Mouse (Mus musculus) thymus, postnatal 0 days (tissue): ENCODE results near the gene Nfam1. TPM values are rescaled to one million over a fixed set of nuclear protein-coding genes. Genes with fewer than 3 reads are reported as not detected.

ENCODE experiments used
- DNase-seq: peaks from one replicate; pipeline ENCODE4 v3.0.0-alpha.2; 2015; ENCODE audit warnings: low spot score
- polyA plus RNA-seq: library from polyadenylated mRNA; unstranded; fragments of >200 nt; fragmentation: Nextera tagmentation; extraction: Ambion mirVana; gene quantifications from 2 replicates; pipeline ENCODE4 v1.2.1, GENCODE M21; 2015

Nfam1 gene
- polyA plus RNA-seq, 1 experiment from 2014 or later, result 3.2 TPM

DNA sequence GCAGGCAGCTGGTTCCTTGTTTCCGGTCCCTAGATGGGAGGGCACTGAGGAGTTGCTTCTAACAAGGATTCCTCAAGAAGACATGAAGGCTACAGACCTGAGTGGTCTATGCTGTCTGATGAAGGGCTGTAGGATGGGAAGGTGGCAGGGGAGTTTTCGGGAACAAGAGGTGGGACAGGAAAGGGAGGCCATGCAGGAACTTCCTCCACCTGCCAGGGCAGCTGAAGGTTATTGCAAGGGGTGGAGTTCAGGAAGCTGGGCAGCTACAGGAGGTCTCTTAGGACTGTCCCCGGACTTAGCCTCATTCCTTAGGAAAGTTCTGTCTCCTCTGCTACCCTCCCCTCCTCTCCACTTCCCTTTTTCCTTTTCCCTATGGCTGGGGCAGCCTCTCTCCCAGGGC is 5.7 kb upstream of the Nfam1 start:
- peak; percentile 39 for DNase-seq

DNA sequence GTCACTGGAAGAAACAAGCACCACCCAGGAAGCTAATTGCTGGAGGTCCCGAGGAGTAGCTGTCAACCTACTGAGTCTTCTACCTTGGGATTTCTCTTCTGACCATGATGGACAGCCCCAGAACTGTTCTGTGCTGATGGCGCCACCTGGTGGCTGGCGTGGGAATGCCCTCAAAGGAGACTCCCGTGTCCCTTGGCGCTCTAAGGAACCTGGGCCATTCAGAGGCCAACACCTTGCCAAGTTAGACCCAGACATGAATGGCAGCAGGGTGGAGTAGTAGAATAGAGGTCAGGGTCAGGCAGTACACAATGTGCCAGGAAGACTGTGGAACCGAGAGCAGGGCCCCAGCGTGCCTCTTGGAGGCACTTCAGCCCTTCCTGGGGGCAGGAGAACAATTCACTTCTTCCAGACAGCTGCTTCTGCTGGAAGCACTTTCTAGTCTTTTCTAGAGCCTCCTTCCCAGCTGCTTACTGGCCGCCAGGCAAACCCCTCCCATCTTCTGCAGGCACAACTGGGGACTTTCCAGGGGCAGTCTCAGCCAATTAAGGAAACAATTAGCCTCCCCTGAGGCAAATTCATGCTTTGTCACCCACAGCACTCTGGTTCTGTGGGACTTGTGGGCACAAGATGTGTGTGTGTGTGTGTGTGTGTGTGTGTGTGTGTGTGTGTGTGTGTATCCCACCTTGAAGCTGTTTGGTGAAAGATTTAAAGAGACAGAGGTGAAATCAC is 4.8 kb upstream of the Nfam1 start:
- DNase-seq, result peak; percentile 85

DNA sequence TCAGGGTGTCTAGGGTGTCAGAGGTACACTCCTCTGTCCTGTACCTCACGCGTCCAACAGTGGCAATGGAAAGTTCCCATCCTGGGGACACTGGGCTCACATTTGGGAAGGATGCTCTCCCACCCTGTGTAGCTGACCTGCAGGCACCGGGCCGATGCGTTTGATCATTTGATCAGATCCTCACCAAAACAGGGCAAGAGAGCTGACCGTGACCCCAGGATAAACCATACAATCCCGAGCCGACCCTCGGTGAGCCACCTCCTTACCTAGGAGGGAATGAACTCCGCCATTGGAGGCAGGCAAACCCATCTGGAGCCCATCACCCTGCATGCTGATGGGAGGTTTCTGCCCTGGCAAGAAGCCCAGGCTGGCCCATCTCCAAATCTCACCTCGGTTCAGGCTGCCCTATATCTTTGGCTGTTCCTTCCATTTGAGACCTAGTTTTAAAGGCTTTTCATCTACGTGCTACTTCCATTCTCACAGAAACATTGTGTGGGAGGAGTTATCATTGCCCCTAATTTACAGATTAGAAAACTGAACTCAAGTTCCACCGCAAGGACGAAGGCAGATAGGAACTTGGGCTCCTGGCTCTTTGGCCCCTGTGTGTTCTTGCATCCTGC is 3.9 kb upstream of the Nfam1 start:
- no peak for DNase-seq

DNA sequence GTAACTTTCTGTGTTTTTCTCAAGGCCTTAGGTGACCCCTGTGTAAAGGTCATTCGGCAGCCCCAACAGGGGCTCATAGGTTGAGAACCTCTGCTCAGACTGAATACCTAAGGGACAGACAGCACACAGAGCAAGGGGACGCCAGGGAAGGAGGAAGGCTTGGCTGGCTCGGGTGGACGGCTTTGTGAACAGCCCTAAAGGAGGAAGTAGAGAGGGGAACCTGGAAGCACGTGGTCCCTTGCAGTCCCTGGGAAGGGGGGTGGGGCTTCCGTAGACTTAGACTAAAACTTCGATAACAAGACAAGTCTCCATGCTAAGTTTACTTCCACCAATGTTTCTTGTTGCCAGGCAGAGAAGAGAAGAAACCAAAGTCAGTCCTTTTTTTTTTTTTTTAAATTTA is 3.0 kb upstream of the Nfam1 start:
- peak; percentile 35 for DNase-seq

DNA sequence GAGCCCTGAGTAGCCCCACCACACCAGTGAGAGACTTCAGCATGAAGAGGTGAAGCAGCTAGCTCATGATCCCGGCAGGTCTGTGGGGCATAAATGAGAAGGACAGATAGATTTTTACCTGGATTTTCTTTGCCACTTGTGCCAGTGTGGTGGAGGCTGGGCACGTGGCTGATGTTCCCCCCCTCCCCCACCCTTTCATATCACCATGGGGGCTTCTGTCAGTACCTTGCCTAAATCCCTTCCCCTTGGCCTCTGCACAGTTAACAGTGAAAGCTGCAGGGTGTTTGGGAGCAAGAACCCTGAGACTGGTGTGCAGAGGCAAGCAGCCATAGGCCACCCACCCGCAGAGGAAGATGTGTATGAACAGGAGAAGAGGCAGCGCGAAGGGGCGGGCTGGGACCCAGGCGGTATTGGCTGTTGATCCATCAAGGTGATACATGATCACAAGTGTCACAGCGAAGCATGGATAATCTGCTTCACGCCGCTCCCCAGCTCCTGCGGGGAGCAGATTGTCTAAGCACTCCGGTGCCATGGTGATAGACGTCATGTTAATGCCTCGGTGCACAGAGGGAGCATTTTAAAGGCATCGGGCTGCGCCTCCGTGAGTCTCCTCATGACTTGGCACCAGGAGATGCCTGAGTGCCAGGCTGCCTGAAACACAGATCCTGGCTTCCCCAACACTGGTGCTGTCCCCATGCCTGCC is 1.3 kb upstream of the Nfam1 start:
- DNase-seq, result no peak

DNA sequence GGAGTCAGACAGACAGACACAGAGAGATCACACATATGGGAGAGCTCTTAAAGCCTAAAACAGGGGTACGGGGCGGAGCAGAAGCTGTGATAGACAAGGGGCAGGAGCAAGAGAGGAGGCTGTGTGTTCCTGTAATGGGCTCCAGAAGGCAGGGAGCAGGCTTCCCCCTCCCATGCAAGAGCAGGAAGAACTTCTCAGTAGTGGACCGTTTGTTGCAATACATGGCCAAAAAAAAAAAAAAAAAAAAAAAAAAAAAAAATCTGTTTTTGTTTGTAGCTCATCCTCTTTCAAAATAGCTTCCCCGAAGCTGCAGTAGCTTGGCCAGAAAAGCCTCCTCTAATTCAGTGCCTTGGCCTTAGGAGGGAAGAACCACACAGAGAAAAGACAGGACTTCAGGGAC is 2.2 kb downstream of the Nfam1 start:
- DNase-seq, result no peak

DNA sequence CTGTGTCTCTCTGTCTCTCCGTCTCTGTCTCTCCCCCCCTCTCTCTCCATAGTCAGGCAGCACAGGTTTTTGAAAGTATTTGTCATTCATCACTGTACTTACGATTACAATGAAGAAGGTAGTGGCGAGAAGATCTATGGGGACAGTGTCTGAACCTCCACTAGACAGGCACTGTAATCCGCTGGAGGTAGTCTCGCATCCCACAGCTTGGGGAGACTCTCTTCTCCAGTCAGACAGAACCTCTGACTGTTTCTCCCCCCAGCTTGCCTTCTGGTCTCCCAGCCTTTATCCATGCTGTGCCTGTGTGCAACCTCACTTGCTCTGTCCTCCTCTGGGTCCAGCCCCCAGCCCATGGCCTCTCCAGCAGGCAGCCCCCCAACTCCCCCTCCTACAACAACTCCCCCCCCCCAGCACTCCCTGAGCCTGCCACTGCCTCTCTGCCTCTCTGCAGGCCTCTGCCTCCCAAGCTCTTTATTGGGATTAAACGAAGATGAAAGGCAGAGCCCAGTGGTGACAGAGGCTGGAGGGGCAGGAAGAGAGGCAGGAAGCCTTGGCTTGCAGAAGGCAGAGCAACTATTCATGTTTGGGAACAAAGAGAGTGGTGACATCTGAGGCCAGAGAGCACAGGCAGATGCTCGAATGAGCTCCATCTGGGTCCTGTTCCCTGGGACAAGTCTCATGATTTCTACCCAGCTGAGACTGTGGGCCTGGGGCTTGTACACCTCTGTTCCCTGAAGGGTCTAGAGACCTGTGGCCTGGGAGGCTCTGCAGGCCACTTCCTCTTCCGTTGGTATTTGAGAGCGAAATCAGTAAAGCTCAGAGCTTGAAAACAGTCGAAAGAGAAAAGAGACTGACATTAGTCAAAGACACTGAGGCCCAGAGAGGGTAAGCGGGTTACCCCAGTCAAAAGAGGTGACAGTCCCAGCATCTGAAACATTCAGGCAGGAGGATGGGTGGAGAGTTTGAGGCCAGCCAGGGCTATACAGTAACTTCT is 3.1 kb downstream of the Nfam1 start:
- DNase-seq, result peak; percentile 42

DNA sequence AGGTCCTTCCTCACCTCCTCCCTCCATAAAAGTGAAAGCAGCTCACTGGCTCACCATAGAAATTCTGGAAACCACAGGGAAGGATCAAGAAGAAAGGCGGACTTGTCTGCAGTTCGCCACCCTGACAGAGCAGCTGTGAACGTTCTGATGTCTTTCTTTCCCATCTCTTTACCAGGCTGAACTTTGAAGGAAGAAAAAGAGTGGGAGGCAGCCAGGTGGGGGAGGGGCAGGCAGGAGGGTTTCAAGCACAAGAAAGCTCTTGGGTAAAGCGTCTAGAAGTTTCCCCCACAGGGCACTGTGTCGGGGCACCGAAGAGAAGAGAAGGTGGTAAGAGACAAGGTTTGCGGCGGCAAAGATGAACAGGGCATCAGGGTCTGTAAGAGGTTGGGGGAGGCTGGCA is 7.0 kb downstream of the Nfam1 start:
- no peak for DNase-seq

DNA sequence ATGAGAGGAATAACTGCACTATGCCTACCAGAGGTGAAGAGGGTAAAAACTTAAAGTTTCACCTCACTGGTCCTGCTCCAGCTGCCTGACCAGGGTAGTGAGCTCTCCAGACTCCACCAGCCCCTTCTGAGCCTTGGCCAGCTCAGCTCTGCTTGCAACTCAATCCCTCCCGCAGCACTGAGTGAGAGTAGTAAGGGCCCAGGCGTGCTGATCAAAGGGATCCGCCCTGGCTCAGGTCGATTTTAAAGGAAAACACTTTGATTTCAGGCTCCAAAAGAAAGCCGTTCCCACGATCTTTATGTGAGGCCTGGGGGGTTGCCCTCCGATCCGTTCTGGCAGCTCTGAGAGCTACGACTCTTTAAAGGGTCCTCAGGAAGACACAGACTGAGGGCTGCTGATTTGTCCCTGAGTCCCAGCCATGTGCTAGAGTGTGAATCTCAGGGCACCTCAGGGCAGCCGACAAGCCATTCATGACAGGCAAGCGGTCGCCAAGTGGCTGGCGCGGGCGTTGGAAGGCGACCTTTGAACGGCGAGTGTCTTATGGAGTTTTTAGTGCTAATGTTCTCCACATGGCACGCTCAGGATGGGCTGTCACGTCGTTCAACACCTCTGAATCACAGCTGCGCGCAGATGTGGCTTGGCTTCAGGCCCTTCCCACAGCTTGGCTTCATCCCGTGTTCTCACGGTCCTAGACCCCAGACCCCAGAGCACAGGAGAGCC is 7.9 kb downstream of the Nfam1 start:
- DNase-seq, result no peak

DNA sequence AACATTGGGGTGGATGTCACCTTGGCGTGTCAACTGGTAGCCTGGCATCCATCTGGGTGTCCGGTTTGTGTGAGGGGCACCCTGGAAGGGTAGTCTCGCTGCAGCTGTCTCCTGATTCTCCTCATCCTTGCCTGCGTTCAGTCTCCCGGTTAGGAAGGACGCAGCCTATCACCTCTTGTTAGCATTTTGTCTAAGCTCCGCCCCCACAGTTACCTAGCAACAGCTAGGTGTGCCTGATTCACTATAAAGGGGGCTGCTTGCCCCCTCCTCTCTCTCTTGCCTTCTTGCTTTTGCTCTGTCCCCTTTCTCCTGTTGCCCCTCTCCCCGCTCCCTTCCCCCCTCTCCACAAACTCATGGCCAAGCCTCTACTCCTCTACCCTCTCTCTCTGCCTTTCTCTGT is 10.2 kb downstream of the Nfam1 start:
- DNase-seq, result no peak

DNA sequence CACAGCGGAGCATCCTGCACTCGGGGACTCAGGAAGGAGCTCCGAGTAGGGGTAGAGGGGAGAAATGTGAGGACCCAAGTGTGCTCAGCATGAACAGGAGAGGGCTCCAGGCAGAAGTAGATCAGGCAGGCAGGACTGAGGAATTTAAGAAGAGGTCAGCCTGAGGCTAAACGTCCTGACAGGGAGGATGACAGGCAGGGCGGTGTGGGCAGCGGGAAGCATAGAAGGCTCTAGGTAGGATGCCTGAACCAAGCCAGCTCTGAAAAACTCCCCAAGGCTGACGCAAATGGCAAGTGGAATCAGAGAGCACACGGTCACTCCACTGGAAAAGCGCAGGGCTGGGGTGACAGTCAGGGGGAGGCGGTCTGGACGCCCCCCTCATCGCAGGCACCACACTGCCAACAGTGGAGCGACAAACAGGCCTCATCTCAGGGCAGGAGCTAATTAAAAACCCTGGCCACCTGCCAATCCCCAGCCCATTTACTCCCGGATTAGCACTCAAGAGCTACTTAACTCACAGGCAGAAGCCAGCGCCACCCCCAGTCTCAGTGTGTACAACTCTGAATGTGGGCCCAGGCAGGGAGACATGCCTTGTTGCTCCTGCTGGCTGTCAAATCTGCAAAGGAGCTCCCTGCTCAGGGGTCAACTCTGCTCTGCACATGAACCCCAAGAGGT is 22.0 kb downstream of the Nfam1 start:
- DNase-seq, result no peak

DNA sequence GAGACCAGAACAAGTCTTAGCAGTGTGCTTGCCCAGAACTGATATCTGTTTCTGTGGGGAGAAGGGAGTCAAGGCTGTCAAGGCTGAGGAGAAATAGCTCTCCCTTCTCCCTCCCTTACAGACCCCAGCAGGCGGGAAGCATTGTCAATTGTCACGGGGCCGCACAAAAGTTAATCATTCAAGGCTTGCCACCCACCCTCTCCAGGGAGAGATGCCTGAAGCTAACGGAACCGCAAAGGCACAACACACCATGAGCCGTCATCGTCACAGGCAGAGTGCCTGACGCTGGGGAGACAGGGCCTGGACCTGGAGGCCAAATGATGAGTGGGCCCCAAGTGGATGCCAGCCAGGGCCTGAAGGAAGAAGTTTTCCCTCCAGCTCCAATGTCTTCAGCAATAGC is 22.7 kb downstream of the Nfam1 start:
- DNase-seq, result no peak

DNA sequence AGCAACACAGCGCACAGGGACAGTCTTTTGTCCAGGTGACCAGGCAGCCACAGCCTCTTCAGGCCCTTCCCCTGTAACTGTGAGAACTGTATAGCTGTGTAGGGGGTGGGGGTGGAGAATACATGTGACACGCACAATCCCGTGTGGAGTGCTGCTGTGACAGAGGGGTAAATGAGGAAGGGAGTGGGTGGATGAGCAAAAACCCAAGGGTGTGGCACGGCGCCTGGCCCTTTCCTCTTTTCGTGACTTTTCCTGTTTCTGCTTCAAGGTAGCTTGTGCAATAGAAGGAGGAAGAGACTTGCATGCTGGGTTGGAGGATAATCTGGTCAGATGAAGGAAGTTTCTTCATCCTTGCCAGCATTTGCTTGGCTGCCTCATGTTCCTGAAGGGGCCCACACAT is 23.6 kb downstream of the Nfam1 start:
- no peak for DNase-seq

DNA sequence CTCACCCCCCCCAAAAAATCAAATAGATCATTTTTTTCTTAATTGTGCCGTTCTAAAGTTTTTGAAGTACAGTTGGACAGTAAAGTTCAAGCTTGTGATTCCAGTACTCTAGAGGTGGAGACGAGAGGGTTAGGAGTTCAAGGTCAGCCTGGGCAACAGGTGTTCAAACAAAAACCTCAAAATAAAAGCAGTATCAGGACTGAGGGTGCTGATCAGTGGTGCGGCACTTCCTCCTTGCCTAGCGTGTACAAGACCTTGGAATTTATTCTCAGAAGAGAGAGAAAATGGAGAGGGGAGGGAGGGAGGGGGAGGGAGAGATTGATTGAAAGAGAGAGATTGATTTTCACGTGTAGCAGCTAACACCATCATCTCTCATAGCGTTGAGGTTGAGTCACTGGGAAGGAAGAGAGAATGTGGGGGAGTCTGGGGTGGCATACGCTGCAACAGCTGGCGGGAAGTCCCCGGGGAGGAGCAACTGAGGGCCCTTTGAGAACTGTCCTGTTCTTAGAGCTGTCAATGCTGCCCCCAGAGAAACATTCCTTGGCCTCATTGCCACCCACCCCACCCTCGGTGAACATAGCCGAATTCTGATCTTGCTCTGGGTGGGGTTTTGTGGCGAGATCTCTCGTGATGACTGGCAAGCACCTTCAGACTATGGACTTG is 24.2 kb downstream of the Nfam1 start:
- DNase-seq, result peak; percentile 55

DNA sequence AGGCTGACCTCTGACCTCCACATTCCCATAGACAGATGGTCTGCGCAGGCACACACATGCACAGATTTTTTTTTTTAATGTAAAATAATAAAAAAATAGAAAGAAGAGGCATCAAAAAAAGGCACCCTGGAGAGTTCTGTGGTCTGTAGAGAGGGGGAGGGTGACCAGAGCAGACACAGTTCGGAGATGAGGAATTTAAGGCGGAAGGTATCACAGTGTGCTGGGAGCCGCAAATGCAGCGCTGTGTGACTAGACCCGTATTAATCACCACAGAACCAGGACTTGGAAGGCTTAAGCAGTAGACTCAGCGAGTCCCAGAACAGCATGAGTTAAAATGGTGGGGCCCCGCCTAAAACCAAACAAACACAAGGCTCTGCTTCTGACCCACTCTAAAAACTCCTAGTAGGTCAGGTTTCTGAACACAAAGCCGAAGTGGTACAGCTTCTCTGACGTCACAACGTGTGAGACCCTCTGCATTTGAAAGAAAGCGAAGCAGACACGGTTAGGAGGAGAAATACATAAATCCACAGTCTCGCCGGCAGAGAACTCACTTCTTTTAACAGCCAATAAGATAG is 25.7 kb downstream of the Nfam1 start:
- DNase-seq, result no peak

DNA sequence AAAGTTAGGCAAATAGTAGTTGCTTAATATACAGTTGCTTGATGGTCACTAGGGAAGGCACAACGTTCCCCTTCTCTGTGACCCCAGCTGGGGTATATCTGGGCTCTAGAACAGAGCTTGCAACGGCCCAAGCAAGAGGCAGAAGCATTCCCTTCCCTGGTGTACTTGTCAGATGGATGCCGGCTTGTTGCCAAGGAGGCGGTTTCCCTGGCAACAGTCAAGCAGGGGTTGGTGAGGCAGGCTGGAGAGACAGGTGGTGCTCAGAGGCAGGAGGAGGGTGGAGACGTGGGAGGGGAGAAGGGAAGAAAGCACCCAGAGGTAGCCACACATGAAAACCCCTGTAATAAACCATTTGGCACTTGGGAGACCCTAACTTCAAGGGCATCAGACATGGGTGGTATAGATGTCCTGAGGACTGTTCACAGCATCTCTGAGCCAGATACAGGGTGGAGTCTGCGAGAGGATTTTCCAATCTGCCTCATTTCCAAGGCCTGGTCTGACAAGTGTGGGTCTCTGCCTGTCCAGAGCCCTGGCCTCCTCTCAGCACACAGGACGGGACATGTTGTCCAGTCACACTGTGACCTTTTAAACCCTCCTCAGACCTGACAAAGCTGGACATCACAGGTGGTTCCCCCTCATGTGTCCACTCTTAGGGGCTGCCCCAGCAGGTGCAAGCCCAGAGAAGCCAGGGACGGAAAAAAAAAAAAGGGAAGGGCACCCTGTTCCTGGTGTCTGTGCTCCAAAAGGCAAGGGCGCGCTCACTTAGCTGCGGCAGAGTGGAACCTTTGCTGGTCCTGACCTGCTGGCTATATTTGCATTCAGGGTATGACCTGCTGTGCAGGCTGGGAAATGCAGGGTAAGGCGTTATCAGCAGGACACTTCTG is 30.2 kb downstream of the Nfam1 start:
- DNase-seq, result no peak

DNA sequence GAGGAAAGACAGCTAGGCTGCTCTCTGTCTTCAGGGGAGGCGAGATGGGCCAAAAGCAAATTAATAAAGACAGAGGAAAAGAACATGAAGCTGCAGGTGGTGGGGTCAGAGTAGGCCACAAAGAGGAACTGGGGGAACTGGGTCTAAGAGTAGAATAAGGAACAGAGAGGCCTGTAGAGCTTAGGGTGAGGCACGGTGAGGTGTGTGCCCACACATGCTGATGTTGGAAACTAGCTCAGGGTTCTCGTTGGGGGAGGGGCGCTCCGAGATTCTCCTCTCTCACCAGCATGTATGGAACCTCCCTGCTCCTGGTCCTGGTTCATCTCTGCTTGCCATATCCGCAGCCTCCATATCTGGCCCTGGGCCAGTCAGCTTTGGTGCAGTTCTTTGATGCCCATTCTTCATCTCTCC is 34.3 kb downstream of the Nfam1 start:
- no peak for DNase-seq

DNA sequence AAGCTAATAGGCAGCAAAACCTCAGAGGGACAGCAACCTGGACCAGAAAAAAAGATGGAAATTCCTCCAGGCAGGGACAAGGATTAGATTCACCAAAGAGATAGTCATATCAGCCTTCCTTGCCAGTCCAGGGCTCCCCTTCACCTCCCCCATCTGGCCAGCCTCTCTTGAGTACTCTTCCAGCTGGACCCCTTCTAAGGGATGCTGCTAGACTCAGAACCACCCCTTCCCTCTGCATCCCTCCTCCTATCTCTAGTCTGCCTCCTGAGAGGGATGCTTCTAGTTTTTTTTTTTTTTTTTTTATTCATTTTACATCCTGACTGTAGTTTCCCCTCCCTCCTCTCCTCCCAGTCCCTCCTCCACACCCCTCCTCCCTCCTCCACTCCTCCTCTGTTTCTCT is 36.7 kb downstream of the Nfam1 start:
- no peak for DNase-seq
